Mouse (Mus musculus): ENCODE data around the gene Gm26897.
A peak's percentile ranks its signal among the peaks of the same experiment; 100 is the strongest.

The Gm26897 gene

DNA sequence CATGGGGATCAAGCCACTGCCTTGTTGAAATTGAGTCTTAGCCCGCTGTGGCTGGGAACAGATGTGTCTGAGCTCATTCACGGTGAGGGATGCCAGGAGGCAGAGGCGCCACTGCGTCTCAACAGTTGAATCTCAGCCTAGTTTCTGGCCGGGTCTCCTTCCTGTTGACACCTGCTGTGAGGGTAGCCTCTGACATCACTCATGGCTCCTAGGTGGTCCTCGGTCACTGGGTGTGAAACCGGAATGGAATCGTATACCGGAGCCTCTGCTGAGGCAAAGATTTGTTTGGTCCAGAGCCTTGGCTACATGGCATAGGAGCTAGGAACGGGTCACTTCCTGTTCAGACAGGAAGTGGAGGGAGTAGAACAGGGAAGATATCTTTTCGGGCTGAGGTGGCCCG, at the start of gene Gm26897:
Gene Gm26897, plus strand, starts transcription at position 74 of the 400 bp plus-strand sequence.
- DNase-seq (ENCODE audit: low spot score), result no peak

DNA sequence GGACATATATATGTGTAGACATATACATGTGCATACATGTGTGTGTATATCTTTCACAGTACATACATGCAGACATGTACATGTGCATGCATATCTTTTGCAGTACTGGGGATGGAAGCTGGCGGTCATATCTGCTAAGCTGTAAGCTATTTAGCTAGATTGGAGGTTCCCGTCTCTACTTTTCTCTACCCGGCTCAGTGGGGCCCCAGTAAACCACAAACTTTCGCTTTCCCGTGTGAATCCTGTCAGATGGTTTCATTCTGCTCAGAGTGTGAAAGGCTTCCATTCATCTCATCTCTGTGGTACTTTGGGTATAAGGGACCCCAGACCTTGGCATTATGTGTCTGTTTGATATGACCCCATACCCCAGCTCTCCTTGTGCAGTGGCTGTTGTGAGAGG, 46.4 kb upstream of the Gm26897 start:
- DNase-seq (ENCODE audit: low spot score), result no peak

DNA sequence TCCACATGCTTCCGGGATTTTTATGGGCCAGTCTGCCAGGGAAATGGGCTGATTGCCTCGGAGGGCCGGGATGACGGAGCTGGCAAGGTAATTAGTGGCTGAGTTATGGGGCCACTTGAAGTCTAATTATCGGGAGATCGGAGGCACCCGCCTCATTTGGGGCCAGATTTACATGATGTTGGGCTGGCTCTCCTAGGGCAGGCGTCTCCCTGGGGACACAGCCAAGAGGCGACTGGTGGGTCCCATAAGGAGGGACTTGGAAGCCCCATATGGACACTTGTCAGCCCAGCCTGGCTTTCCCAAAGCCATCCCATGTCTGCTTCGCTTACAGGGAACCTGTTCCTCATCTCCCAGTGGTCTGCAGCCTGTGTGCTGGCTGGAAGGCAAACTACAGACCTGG, 45.1 kb upstream of the Gm26897 start:
- no peak for DNase-seq (ENCODE audit: low spot score)

DNA sequence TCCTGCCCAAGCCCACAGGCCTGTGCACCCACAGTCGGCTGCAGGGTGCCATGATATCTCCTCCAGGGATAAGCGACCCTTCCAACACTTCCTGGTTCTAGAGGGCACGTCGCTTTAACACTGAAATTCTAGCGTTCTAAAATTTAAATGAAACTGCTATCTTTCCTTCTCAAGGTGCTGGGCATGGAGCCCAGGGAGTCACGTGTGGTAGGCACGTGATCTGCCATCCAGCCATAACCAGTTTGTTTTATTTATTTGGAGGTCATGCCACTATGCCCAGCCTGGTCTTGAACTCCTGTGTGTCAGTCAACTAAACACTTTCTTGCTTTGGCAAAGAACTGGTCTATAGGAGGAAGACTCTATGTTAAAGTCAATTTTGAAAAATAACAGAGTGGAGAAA, 35.7 kb upstream of the Gm26897 start:
- no peak for DNase-seq (ENCODE audit: low spot score)

DNA sequence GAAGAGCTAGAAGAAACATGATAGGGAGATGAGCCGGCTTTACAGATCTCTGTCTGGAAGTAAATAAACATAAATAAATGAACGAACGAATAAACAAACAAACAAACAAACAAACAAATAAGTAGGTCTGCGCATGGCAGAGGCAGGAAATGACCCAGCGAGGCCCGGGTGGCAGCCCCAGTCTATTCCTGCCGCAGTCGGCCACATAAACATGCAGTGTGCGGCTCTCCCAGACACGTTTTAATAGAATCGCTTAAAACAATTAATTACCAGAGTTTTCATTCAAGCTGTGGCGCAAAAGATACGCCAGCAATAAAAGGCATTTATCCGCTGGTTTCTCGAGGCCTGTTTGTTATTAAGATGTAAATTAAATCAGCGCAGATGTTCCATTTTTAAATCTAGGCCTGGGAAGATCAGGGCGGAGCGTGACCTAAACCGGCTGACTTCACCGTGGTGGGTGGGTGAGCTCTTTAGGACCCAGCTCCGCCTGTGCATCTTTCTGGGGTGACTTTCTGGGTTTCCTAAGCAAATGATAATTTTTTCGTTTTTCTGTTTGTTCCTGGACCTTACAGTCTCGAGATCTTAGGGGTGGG, 33.9 kb upstream of the Gm26897 start:
- DNase-seq (ENCODE audit: low spot score), result no peak

DNA sequence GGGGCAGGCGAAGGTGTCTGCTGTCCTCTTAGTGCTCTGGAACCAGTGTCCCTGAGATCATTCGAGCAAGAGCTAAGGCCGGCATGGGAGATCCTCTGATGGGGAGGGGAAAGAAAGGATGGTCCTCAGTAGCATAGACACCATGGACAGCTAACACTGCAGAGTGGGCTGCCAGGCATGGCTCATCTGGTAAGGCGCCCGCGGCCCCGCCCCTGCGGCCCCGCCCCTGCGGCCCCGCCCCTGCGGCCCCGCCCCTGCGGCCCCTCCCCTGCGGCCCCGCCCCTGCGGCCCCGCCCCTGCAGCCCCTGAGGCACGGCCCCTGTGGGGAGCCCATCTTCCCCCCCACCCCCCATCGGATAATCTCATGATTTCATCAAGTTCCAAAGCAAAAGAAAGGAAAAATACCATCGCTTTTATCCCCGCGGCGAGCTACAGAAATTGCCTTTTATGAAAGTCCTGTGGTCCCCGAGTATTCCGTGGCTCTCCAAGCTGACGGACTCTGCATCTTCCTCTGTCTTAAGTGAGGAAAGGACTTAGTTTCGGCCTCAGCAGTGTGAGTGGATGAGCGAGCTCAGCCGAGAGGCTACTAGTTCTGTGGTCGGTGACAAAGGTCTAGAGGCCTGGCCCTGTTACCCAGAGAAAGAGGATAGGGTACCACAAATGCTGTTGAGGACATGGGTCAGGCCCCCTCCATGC, 31.9 kb upstream of the Gm26897 start:
- no peak for DNase-seq (ENCODE audit: low spot score)

DNA sequence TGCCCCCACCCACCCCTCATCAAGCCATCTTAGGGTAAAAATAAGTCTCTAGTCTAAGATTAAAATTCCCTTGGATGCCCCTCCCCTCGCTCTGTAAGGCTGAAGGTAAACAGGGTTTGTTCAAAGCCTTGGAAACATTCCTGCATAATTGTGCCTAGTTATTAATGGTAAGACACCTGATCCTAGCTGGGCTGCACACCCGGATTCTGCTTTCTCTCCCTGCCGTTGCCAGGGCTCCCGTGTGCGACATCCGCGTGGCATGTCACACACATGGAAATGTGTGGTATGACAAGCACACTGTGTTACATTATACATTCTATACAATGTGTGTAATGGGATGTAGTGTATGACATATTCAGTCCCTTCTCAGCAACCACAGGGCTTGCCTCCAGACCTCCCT, 30.1 kb upstream of the Gm26897 start:
- DNase-seq (ENCODE audit: low spot score), result no peak

DNA sequence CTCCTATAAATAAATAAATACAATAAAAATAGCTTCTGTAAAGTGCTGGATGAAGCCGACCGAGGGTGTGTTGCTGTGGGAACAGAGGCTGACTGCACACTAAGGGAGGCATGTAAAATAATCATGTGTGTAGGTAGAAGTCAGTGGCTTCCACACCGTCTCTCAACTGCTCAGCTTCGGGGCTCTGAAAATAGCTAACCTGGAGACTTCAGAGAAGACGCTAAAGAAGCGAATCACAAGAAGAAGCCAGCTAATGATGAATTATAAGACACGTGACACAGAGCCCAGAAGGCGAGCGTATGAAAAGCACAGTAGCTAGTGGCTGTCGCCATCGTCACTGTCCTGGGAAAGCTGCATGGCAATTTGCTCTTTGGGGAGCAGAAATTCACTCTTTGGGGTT, 29.4 kb upstream of the Gm26897 start:
- DNase-seq (ENCODE audit: low spot score), result no peak

DNA sequence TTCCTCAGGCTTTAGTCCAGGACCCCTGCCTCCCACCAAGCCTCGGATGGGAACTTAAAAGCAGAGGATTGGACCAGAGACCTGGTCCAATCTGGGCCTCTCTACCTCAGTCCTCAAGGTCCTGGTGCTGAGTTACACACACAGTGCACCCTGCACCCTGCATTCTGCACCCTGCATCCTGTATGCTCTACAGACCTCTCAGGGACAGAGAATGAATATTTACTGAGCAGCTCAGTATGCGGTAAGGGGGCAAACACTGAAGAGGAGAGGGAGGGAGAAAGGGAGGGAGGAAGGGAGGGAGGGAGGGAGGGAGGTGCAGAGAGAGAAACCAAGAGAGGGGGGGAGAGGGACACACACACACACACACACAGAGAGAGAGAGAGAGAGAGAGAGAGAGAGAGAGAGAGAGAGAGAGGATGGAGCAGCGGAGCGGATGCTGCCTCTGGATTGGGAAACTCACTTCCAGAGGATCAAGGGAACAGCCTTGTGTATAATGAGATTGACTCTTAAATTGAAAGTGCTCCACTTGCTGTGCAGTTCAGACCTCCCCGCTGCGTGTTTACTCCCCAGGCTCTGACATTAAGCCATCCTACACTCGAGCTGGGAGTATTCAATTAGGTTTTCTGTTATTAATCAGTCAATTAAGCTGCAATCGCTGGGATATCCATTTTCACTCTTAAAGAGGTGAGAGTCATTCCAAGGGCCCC, 24.4 kb upstream of the Gm26897 start:
- DNase-seq (ENCODE audit: low spot score), result no peak

DNA sequence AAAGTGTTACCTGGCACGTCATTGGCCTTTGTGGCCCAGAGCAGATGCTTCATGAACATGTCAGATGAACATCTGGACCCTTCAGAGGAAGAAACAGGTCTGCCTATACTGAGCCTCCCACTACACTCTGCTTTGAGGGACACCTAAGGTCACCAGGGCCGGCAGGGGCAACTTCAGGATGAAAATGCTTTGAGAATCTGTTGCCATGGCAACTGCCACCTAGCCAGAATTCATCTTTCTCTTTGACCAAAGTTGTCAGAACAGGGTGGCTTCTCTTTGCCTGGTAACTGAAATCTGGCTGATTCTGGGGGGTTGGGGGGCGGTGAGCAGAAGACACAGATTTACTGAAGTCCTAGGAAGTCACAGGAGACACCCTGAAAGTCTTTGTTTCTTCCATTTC, 14.7 kb upstream of the Gm26897 start:
- no peak for DNase-seq (ENCODE audit: low spot score)

DNA sequence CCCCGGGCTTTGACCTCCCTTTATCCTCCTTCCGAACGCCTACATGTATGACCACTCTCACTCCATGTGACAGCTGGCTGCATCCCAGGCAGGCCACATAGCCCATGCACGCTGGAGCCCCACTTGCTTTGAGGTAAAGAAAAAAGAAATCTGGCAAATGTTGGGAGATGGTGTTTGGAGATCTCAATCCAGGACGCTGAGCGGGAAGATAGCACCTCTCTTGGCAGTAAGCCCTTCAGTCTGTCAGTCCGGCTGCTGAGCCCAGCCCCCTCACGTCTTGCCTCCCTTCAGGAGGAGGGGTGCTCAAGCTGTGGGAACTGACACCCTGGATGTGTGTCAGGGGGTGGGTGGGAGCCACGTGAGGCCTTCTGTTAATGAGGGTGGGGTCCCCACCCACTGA, 13.0 kb upstream of the Gm26897 start:
- no peak for DNase-seq (ENCODE audit: low spot score)

DNA sequence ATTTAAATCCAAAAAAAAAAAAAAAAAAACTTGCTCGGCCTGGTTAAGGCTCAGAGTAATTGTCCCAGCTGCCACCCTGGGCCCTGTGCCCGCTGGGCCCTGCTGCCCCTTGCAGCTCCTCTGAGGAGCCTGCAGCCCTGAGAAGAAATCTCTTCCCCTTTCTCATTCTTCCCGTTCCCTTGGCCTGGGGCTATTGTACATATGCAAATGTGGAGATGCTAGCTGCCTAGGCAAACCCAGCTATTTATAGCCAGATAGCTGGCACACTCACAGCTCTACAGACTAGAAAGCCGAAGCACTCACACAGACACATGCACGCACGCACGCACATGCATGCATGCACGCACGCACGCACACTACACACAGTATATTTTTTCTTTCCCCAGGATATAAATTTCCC, 9.0 kb upstream of the Gm26897 start:
- DNase-seq (ENCODE audit: low spot score), result peak; percentile 16

DNA sequence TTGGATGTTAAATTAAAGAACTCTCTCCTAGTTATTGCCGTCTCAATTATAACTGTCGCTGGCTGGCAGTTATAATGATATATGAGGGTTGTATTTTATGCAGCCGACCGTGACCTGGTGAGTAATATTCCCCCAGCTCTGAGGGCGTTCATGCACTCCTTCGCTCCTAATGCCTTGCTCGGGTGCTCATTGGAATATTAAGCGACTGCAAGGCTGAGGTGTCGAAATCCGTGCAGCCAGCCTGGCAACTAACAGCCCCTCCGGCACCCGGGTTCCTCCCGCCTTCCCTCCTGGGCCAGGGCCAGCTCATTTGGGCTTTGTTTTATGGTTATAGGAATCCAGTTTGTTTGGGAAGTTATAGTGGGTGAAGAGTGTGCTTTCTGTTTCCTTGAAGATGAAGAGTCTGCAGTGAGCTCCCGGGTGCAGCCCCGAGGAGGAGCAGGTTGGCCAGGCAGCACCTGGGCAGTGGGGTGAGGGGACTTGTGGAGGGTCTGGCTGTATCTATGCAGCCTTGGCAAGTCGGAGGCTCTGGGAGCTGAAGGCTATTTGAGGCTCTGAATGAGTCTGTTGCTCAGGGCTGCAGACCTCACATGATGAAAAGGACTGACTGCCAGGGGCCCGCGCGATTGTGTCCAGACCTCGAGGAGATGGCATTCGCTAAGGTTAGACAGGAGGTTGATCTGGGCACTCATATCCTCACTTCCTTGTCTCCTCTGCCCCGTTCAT, 8.4 kb upstream of the Gm26897 start:
- DNase-seq (ENCODE audit: low spot score), result no peak

DNA sequence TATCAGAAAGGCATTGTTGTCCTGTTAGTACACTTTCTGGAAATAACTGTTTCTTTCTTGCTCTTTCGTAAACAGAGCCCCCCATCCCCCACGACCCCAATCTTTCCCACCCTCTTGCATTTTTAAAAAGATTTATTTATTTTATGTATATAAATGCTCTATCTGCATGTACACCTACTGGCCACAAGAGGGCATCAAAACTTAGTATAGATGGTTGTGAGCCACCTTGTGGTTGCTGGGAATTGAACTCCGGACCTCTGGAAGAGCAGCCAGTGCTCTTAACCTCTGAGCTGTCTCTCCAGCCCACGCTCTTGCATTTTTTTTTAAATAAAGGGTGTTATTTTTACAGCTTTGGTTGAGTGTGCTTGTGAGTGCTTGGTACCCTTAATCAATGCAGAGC, 5.3 kb upstream of the Gm26897 start:
- no peak for DNase-seq (ENCODE audit: low spot score)

DNA sequence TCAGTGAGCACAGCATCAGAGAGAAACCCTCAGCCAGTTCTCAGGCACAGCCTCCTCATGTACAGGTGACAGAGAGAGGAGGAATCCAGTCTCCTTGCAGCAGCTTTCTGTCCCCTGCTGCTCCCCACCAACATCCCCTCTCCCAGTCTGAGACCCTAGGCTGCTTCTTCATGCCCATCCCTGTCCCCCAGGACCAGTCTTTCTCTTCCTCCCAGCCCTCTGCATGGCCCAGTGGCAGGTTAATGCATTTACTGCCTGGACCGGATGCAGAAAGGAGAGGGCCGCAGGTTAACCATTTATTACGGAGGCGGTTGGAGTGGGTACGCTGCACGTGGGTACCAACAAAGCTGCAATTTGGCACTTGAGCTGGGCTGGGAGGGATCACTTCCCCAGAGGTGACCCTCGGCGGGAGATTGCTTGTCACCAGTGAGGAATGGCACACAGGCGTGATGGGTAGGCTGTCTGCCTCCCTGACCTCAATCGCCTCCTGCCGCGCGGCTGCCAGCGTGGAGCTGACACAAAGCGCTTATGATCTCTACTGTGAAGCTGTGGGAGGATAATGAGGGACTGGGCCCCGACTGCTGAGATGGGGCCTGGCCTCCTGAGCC, 3.1 kb upstream of the Gm26897 start:
- DNase-seq (ENCODE audit: low spot score), result no peak

DNA sequence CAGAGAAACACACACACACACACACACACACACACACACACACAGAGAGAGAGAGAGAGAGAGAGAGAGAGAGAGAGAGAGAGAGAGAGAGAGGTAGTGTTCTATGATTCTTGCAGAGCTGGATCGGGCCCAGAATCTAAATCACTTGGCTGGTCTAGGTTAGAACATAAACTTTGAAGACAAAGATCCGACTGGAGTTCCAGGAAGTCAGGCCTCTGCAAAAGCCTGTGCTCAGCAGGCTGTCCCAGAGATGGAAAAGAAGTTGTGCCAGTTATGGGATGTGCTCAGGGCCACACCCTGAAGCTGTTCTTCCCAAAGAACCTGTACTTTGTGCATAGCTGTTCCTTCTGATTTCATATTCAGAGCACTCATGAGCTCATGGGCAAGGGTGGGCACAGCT, 1.5 kb upstream of the Gm26897 start:
- DNase-seq (ENCODE audit: low spot score), result no peak

DNA sequence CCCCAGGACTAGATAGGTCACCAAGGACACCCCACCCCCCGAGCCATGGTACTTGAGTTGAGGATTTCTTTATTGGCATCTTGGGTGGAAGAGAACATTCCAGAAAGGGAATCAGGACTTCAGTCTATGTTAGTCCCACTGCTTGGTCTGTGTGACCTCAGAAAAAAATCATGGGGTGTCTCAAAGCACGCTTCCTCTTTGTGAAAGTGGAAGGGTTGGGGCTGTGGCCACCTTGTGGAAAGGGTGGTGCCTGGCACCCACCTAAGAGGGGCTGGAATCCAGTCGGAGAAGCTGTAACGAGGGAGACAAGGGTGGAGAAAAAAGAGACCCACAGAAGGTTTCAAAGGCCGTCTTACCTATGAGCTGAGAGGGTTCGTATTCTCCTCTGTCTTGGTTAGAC, 5.8 kb downstream of the Gm26897 start:
- no peak for DNase-seq (ENCODE audit: low spot score)

DNA sequence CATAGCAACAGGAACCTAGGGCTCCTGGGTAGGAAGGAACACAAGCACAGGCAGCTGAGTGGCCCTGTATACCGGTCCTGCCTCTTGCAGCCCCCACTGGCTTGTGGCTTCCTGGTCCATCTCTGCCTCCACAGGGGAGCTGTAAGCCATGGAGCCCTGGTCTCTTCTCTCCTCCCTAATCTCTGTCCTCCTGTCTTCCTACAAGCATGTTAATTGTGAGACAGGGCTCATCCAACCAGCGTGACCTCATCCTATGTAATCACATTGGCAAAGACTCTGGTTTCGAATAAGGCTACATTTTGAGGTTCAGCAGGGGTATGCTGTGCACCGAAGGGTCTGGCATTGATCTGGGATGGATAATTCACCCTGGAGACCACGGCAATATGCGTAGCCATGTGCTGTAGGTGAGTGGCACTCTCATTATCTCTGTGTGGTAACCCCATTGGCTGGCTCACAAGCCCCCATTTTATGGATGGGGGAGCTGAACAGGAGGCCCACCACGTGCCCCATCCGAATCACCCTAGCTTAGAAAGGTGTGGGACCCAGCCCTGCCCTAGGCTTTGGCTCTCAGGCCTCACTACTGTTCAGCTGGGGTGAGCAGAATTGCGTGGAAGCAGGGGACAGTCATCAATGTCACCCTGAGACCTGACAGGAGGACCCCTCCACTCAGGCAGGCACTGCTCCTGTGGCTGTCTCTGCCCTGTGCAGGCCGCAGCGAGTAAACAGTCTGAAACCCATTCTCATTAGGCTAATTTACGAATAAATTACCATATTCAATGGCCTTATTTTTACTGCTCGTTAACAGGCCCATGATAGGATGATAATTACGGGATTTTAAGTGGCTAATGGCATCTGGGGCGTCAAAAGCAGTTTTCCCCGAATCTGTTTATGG, 6.9 kb downstream of the Gm26897 start:
- no peak for DNase-seq (ENCODE audit: low spot score)

DNA sequence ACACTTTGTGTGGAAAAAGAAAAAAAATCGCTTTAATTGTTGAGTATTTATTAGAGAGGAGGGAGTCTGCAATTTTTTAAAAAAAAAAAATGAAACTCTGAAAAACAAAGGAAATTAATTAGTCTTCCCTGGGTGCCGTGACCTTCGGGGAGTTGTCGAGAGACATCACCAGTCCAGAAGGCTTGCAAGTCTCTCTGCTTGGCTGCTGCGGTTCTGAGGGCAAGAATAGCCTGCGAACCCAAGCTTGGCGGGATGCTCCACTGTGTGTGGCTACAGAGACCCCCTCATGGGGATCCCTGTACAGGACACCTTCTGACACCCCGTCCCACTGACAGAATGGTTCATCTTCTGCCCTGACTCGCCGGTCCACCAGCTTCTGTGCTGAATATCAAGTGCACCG, 7.6 kb downstream of the Gm26897 start:
- no peak for DNase-seq (ENCODE audit: low spot score)

DNA sequence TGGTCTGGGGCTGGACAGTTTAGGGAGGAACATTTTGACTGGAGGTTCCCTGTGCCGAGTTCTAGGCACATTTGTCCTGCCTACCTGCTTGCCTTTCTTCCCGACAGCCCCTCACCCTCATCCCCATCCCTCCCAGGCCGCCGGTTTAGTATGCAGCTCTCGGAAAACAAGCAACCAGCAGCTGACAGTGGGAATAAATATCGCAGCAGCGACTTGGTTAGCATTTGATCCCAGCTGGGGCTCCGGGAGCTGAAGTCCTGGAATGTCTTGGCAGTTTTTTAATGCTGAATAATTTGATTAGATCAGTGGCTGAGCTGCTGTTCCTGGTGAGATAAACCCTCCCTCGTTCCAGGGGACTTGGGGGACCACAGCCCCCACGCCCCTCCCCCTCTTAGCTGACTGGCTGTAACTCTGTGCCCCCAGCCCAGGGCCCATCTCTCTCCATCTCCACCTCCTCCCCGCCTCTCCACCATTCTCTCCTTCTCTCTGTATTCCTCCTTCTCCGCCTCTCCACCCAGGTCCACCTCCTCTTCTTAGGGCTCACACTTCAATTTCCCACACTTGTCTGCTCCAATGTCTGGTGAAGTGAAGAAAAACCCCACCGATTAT, 8.7 kb downstream of the Gm26897 start:
- no peak for DNase-seq (ENCODE audit: low spot score)

DNA sequence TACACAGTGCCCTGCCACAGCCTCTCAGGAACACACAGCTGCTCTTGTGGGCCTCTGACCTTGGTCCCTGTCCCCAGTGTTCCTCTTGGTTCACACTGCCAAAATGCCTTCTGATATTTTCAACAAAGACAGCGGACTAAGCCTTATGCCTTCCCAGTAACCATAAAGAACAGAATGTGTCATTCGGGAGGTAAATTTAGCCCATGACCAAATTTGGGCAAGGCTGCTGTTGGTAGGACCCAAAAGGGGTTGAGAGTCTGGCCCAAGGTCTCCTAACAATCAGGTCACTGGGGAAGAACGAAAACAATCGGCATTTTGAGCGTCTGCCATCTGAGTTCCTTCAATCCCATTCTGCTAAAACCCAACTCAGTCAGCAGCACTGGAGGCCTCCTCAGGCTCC, 15.9 kb downstream of the Gm26897 start:
- no peak for DNase-seq (ENCODE audit: low spot score)
